Mouse (Mus musculus): ENCODE measurements around the gene Vmn1r103.
"Not testable (repeated sequence)": the region's sequence is repeated elsewhere in the genome, so short reads cannot be mapped to it uniquely, and the experiment has no call there.

Vmn1r103 gene
- long read RNA-seq, experiment 1 = 0 reads
- long read RNA-seq, experiment 2 = 0 reads

DNA sequence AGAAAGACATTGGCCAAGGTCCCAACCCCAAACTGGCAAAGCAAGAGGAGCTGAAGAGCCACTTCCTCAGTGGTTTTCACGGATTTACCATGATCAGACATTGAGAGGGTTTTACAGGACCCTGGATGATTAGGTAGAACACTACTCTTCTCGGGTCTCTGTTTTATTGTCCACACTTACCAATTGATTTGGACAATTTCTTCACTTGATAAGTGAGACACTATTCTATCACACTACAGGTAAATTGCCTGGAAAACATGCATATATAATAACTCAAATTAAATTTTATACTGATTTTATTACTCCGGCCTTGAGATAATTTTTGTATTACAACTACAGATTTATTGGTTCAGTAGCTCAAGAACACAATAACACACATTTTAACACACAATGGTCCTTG lies at the start of gene Vmn1r103:
Gene Vmn1r103, minus strand, starts transcription at position 101 of the 400 bp plus-strand sequence.
- intact Hi-C loops (cut with DNase I) = not testable (repeated sequence)

DNA sequence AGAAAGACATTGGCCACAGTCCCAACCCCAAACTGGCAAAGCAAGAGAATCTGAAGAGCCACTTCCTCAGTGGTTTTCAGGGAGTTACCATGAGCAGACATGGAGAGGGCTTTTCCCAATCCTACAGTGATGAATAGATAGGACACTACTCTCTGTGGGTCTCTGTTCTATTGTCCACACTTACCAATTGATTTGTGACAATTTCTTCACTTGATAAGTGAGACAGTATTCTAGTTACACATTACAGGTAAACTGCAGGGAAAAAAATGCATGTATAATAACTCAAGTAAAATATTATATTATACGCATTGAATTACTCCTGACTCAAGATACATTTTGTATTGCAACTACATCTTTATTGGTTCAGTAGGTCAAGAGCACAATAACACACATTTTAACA lies 35.3 kb upstream of the Vmn1r103 start, which contains the start of gene Gm5726:
Gene Gm5726, minus strand, starts transcription at position 101 of the 400 bp plus-strand sequence.
- intact Hi-C loops (cut with DNase I) = not testable (repeated sequence)

DNA sequence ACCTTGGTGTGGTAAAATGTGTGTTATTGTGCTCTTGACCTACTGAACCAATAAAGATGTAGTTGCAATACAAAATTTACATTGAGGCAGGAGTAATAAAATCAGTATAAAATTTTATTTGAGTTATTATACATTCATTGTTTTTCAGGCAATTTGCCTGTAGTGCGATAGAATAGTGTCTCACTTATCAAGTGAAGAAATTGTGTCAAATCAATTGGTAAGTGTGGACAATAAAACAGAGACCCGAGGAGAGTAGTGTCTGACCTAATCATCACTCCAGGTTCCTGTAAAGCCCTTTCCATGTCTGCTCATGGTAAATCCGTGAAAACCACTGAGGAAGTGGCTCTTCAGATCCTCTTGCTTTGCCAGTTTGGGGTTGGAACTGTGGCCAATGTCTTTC lies 23.2 kb upstream of the Vmn1r103 start, which contains the start of gene Vmn1r104:
Gene Vmn1r104, plus strand, starts transcription at position 301 of the 400 bp plus-strand sequence.
- intact Hi-C loops (cut with DNase I) = not testable (repeated sequence)

DNA sequence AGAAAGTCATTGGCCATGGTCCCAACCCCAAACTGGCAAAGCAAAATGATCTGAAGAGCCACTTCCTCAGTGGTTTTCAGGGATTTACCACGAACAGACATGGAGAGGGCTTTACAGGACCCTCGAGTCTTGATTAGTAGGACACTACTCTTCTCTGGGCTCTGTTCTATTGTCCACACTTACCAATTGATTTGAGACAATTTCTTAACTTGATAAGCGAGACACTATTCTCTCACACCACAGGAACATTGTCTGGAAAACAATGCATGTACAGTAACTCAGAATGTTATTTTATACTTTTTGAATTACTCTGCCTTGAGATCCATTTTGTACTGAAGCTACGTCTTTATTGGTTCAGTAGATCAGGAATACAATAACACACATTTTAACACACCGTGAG lies 35.5 kb downstream of the Vmn1r103 start, which contains the start of gene Gm10670:
Gene Gm10670, minus strand, starts transcription at position 101 of the 400 bp plus-strand sequence.
- intact Hi-C loops (cut with DNase I) = not testable (repeated sequence)

Measured in adrenal gland (tissue).